ENCODE assay signal across 8 mouse cellular contexts in the genomic region with DNA sequence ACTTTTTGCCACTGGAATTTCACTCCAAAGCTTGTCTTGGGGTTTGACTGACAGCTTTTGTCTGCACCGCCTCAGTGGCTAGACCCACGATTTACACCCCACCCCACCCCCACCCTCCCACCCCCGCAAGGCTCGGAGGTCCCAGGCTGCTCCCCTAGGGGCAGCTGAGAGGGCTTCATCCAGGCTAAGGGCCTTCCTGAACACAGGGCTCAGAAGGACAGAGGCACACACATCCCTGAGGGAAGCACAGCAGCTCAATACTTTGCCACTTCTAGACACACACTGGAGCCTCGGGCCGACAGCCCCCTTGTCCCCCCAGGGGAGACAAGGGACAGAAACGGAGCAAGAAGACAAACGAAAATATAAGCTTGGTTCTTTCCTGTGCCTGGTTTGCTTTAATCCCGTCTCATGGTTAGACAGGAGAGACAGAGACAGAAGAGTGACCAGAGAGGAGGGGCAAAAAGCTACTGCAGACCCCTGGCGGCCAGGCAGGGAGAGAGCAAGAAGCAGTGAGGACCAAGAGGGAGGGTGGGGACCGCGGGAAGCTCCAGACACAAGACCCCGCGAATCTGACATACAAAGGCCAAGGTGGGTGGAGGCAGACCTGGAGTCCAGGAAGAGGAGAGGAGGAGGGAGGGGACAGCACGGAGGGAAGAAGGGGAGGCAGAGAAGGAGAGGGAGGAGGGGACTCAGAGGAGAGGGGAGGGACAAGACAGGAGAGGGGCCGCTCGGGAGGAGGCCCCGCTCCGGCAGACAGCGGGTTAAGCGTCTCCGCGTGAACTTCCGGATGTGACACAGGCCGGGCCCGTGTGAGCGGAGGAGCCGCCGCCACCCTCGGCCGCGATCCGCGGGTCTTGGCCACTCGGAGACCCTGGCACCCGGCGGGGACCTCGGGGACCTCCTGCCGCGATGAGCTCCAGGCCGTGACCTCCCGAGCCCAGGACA. TPM values are rescaled to one million over a fixed set of nuclear protein-coding genes. Genes with fewer than 3 reads are reported as not detected.
DNase-seq lines count a peak whose midpoint lies in the region; ATAC-seq and TF ChIP-seq lines count a peak whose summit lies in the region.

A gene (plus strand): TSS at position 494 of the 945 bp plus-strand sequence.

- H3K36me3 ChIP-seq in embryonic facial prominence, embryonic 11.5 days (replicated peaks; ENCODE audit: control insufficient read depth, insufficient read depth, low read depth, low read length) = no peaks in the 10 kb centered on the region
- H3K36me3 ChIP-seq in heart, embryonic 13.5 days = peaks cover 14% of the 10 kb centered on the region
- no peaks in the 10 kb centered on the region for H3K36me3 ChIP-seq in lung, embryonic 14.5 days (ENCODE audit: insufficient read depth)

- peak; percentile 78 for DNase-seq in CD4-positive, CD25-positive, alpha-beta regulatory T cell, adult 2 months (ENCODE audit: low read depth, low spot score)
- peak; percentile 42 to 53 for DNase-seq in adrenal gland, adult 18-20 months (ENCODE audit: low spot score in 2 of 2)
- DNase-seq in embryonic facial prominence, embryonic 11.5 days (ENCODE audit: low spot score) = peak; percentile 74
- peak; percentile 72 to 78 for DNase-seq in kidney, postnatal 4 days
- DNase-seq in lung, embryonic 14.5 days = peak; percentile 80
- DNase-seq in urinary bladder, adult 2 months (ENCODE audit: low spot score) = peak; percentile 43

- under 1% methylated on average over 42 of the region's 42 CpGs for WGBS in embryonic facial prominence, embryonic 11.5 days
- WGBS in heart, embryonic 13.5 days = 1% methylated on average over 36 of the region's 42 CpGs
- WGBS in lung, embryonic 14.5 days = 2% methylated on average over 38 of the region's 42 CpGs
- WGBS in olfactory bulb, adult 2 months = under 1% methylated on average over 42 of the region's 42 CpGs

- H3K4me2 ChIP-seq in embryonic facial prominence, embryonic 11.5 days (ENCODE audit: low read depth, low read length) = peak within 1 kb of the TSS; percentile 82
- peak within 1 kb of the TSS; percentile 88 for H3K4me2 ChIP-seq in heart, embryonic 13.5 days
- peak within 1 kb of the TSS; percentile 75 for H3K4me2 ChIP-seq in lung, embryonic 14.5 days

- peak within 1 kb of the TSS; percentile 55 for H3K4me3 ChIP-seq in embryonic facial prominence, embryonic 11.5 days (ENCODE audit: low read depth, low read length)
- peak within 1 kb of the TSS; percentile 71 for H3K4me3 ChIP-seq in heart, embryonic 13.5 days
- peak within 1 kb of the TSS; percentile 60 for H3K4me3 ChIP-seq in lung, embryonic 14.5 days (ENCODE audit: low read depth, low read length)
- H3K4me3 ChIP-seq in olfactory bulb, adult 2 months (ENCODE audit: insufficient read depth, low read depth, low read length) = peak within 1 kb of the TSS; percentile 81

- TF ChIP-seq POLR2A in olfactory bulb, adult 2 months (IDR thresholded peaks at IDR 0.05; ENCODE audit: insufficient read depth, low read depth, low read length) = peak; percentile 42

- H3K9ac ChIP-seq in embryonic facial prominence, embryonic 11.5 days (replicated peaks; ENCODE audit: low read length) = peak within 1 kb of the TSS; percentile 74
- H3K9ac ChIP-seq in heart, embryonic 13.5 days = peak within 1 kb of the TSS; percentile 86
- peak within 1 kb of the TSS; percentile 66 for H3K9ac ChIP-seq in lung, embryonic 14.5 days

- peak; percentile 64 for TF ChIP-seq CTCF in lung, embryonic 14.5 days (IDR thresholded peaks at IDR 0.05; ENCODE audit: low read depth)
- TF ChIP-seq CTCF in olfactory bulb, adult 2 months (IDR thresholded peaks at IDR 0.05; ENCODE audit: insufficient read depth, low read depth, low read length) = peak; percentile 72

- H3K27ac ChIP-seq in embryonic facial prominence, embryonic 11.5 days (replicated peaks; ENCODE audit: low read depth, low read length) = peak within 1 kb of the TSS; percentile 28
- 0 out of 2 replicates have a peak within 1 kb of the TSS, but pooled peaks have one; percentile 50 for H3K27ac ChIP-seq in heart, embryonic 13.5 days (replicated peaks)
- peak within 1 kb of the TSS; percentile 60; the same call in 1 of the 2 replicates for H3K27ac ChIP-seq in lung, embryonic 14.5 days (ENCODE audit: low read depth)
- 0 out of 2 replicates have a peak within 1 kb of the TSS, but pooled peaks have one; percentile 43 for H3K27ac ChIP-seq in olfactory bulb, adult 2 months (ENCODE audit: insufficient read depth, low read depth, low read length)

- H3K4me1 ChIP-seq in embryonic facial prominence, embryonic 11.5 days (ENCODE audit: control insufficient read depth, insufficient read depth, low read length) = no peaks in the 10 kb centered on the region
- H3K4me1 ChIP-seq in heart, embryonic 13.5 days = peaks cover 25% of the 10 kb centered on the region
- H3K4me1 ChIP-seq in lung, embryonic 14.5 days (ENCODE audit: insufficient read depth) = no peaks in the 10 kb centered on the region
- H3K4me1 ChIP-seq in olfactory bulb, adult 2 months (ENCODE audit: control insufficient read depth, insufficient read depth, low read length) = peaks cover 26% of the 10 kb centered on the region

- peak; percentile 88 for ATAC-seq in embryonic facial prominence, embryonic 11.5 days (replicated peaks; ENCODE audit: insufficient number of reproducible peaks, low FRiP score, low TSS enrichment, low read depth)
- ATAC-seq in heart, embryonic 13.5 days (ENCODE audit: extremely low read depth, insufficient number of reproducible peaks, low FRiP score, low TSS enrichment) = peak; percentile 55; the same call in 1 of the 2 replicates
- peak; percentile 93 for ATAC-seq in lung, embryonic 14.5 days (ENCODE audit: insufficient read depth)

- H3K9me3 ChIP-seq in embryonic facial prominence, embryonic 11.5 days (replicated peaks; ENCODE audit: control insufficient read depth, low read length) = no peaks in the 10 kb centered on the region
- H3K9me3 ChIP-seq in heart, embryonic 13.5 days = no peaks in the 10 kb centered on the region
- H3K9me3 ChIP-seq in lung, embryonic 14.5 days (ENCODE audit: low read depth, low read length) = no peaks in the 10 kb centered on the region

- no peaks in the 10 kb centered on the region for H3K27me3 ChIP-seq in embryonic facial prominence, embryonic 11.5 days (ENCODE audit: control insufficient read depth, insufficient read depth, low read length)
- H3K27me3 ChIP-seq in heart, embryonic 13.5 days (replicated peaks) = peaks cover 23% of the 10 kb centered on the region
- H3K27me3 ChIP-seq in lung, embryonic 14.5 days (ENCODE audit: insufficient read depth, low read length) = no peaks in the 10 kb centered on the region

RNA-seq across cellular contexts. Expression of the gene that starts here (rescaled TPM):
- total RNA-seq in adrenal gland, adult 18-20 months (2021) = 10 to 100 TPM; 12.1 to 14.3 TPM
- 34.0 and 47.1 TPM in 2 replicates for polyA plus RNA-seq in embryonic facial prominence, embryonic 11.5 days (2014; fragmentation: Nextera tagmentation; extraction: Ambion mirVana)
- polyA plus RNA-seq in heart, embryonic 13.5 days (2015; fragmentation: Nextera tagmentation; extraction: Ambion mirVana) = 17.1 and 19.4 TPM in 2 replicates
- polyA plus RNA-seq in lung, embryonic 14.5 days (2014; fragmentation: Nextera tagmentation; extraction: Ambion mirVana) = 21.0 and 24.9 TPM in 2 replicates
- not detected in 2 replicates for polyA plus RNA-seq in olfactory bulb, adult 2 months (2012; ENCODE audit: insufficient read depth, insufficient read length, low replicate concordance, missing spikeins)
- 38.4 and 47.7 TPM in 2 replicates for polyA plus RNA-seq in urinary bladder, adult 2 months (2012; rRNA removed)

Comparison
In these comparisons a context has a peak if more than half of its experiments do, and no peak if none do; other contexts are left out.
1. Peak in every context shown above with its lines: DNase-seq, ATAC-seq, H3K4me3 ChIP-seq and H3K27ac ChIP-seq.